Mouse (Mus musculus): ENCODE data around the gene Wdr27. TPM values are rescaled to one million over a fixed set of nuclear protein-coding genes. Genes with fewer than 3 reads are reported as not detected.

Gene Wdr27
- total and polyA plus RNA-seq, 3 experiments: 1.7 to 2.3 (median 2.1) TPM

DNA sequence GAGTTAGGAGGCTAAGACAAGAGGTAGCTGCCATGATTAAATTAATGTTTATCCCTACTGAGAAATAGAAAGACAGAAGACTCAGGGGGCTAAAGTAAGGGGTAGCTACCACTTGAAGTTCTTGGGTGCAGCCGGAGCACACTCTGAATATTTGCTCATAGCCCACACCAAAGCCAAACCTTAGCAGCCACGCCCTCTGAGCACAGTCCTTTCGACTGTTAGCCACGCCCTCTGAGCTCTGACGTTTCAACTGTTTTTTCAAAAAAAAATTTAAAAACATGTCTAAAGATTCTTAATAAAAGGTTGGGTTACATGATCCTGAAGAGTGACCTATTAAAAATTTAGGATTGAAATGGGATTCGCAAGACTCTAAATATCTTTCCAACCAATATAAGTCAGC is 130.3 kb downstream of the Wdr27 start:
- in situ Hi-C loops (cut with MboI; ENCODE audit: low pct_ligation_motif_present, low pct_unique_long_range_greater_than_20kb, low sequenced_read_pairs) (no loop called here), dilution Hi-C loops (cut with MboI; ENCODE audit: extremely low pct_ligation_motif_present, extremely low pct_unique_long_range_greater_than_20kb, low sequenced_read_pairs) (no loop called here)
- Histone ChIP-seq H3K9me3 (replicated peaks; ENCODE audit: low read length) (no peaks in the 10 kb centered on the region), H3K27ac (ENCODE audit: insufficient read depth, low read depth) (no peak overlapping the region), H3K4me3 (replicated peaks in 1 of 3; ENCODE audit: low read depth in 2 of 3, low read length in 2 of 3, poor library complexity in 1 of 3) (no peak overlapping the region), H3K27me3 (replicated peaks) (no peaks in the 10 kb centered on the region), H3K9ac (ENCODE audit: insufficient read depth, low read depth) (no peak overlapping the region), H3K79me2 (replicated peaks; ENCODE audit: control insufficient read depth, extremely low read depth, insufficient read depth, poor library complexity, severe bottlenecking) (no peaks in the 10 kb centered on the region), H3K4me2 (ENCODE audit: insufficient read depth, low read depth, poor library complexity, severe bottlenecking) (no peak overlapping the region), H3K36me3 (replicated peaks in 1 of 2; ENCODE audit: control insufficient read depth in 1 of 2, insufficient read depth in 1 of 2, low read length in 1 of 2) (no peaks in the 10 kb centered on the region), H3K4me1 (ENCODE audit: control insufficient read depth in 1 of 2, insufficient read depth in 2 of 2) (peaks cover 3 to 12% of the 10 kb centered on the region in 2 experiments)
- no peak for DNase-seq (ENCODE audit: extremely low read depth)
- TF ChIP-seq ZNF384 (IDR thresholded peaks at IDR 0.05; ENCODE audit: low read depth, low read length) (peak; percentile 17; the same call in 1 of the 2 replicates), USF2 (conservative IDR thresholded peaks at IDR 0.05; ENCODE audit: low read depth, low read length) (no peak)

DNA sequence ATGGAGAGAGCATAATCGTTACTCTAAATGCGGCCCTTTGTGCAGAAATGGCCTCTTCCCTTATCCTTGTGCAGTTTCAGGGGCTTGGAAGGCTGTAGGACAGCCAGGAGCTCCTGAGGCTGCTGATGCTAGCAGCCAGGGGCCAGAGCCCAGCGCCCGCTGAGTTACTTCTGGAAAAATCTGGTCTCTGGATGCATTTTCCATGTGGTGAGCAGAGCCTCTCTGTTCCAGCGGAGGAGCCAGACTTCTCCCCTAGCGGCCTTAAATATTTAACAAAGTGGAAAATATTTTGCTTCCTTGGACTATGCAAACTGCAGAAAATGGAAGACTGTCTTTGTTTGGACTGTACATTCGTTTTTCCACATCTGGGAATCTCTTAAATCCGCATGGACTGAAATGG is 130.9 kb downstream of the Wdr27 start:
- Histone ChIP-seq H3K79me2 (replicated peaks; ENCODE audit: control insufficient read depth, extremely low read depth, insufficient read depth, poor library complexity, severe bottlenecking) (no peaks in the 10 kb centered on the region), H3K9ac (ENCODE audit: insufficient read depth, low read depth) (no peak overlapping the region), H3K27me3 (replicated peaks) (no peaks in the 10 kb centered on the region), H3K27ac (ENCODE audit: insufficient read depth, low read depth) (no peak overlapping the region), H3K4me3 (replicated peaks in 1 of 3; ENCODE audit: low read depth in 2 of 3, low read length in 2 of 3, poor library complexity in 1 of 3) (no peak overlapping the region), H3K4me1 (ENCODE audit: control insufficient read depth in 1 of 2, insufficient read depth in 2 of 2) (peaks cover 3 to 12% of the 10 kb centered on the region in 2 experiments), H3K4me2 (ENCODE audit: insufficient read depth, low read depth, poor library complexity, severe bottlenecking) (no peak overlapping the region), H3K9me3 (replicated peaks; ENCODE audit: low read length) (no peaks in the 10 kb centered on the region), H3K36me3 (replicated peaks in 1 of 2; ENCODE audit: control insufficient read depth in 1 of 2, insufficient read depth in 1 of 2, low read length in 1 of 2) (no peaks in the 10 kb centered on the region)
- in situ Hi-C loops (cut with MboI; ENCODE audit: low pct_ligation_motif_present, low pct_unique_long_range_greater_than_20kb, low sequenced_read_pairs): no loop called here
- dilution Hi-C loops (cut with MboI; ENCODE audit: extremely low pct_ligation_motif_present, extremely low pct_unique_long_range_greater_than_20kb, low sequenced_read_pairs): no loop called here
- DNase-seq (ENCODE audit: extremely low read depth): no peak
- TF ChIP-seq ZC3H11A (IDR thresholded peaks at IDR 0.05; ENCODE audit: low read depth, low read length) (no peak), HCFC1 (IDR thresholded peaks at IDR 0.05; ENCODE audit: low read depth, low read length) (no peak), EP300 (IDR thresholded peaks at IDR 0.05; ENCODE audit: low read length) (no peak), USF1 (IDR thresholded peaks at IDR 0.05; ENCODE audit: low read depth, low read length) (no peak), UBTF (IDR thresholded peaks at IDR 0.05; ENCODE audit: low read depth, low read length) (no peak), SIN3A (IDR thresholded peaks at IDR 0.05; ENCODE audit: low read length) (no peak), PAX5 (IDR thresholded peaks at IDR 0.05; ENCODE audit: low read length) (no peak), MAX (IDR thresholded peaks at IDR 0.05; ENCODE audit: low read length) (no peak), RCOR1 (conservative IDR thresholded peaks at IDR 0.05; ENCODE audit: low read depth, low read length) (no peak), CHD2 (IDR thresholded peaks at IDR 0.05; ENCODE audit: low read length) (no peak), POLR2AphosphoS2 (IDR thresholded peaks at IDR 0.05; ENCODE audit: low read depth, low read length) (no peak), CHD1 (IDR thresholded peaks at IDR 0.05; ENCODE audit: low read depth, low read length) (no peak), E2F4 (IDR thresholded peaks at IDR 0.05; ENCODE audit: insufficient replicate concordance, low read depth, low read length) (no peak), NRF1 (IDR thresholded peaks at IDR 0.05; ENCODE audit: low read depth, low read length) (no peak), ZNF384 (IDR thresholded peaks at IDR 0.05; ENCODE audit: low read depth, low read length) (no peak), CTCF (conservative IDR thresholded peaks at IDR 0.05 in 1 of 2, IDR thresholded peaks at IDR 0.05 in 1 of 2; ENCODE audit: low read depth in 2 of 2, low read length in 2 of 2) (no peak), GABPA (IDR thresholded peaks at IDR 0.05; ENCODE audit: insufficient replicate concordance, low read depth, low read length) (no peak)

Measured in CH12.LX (cell line).